Mouse (Mus musculus) spleen, adult 2 months (tissue): ENCODE measurements around the gene Zfhx3.

ENCODE experiments used
- CTCF ChIP-seq: fragments of 200-500 bp; IDR thresholded peaks from 2 replicates; pipeline ENCODE4 v1.5.1; 2011; ENCODE audit warnings: mild to moderate bottlenecking, inconsistent platforms; ENCODE audit not compliant: insufficient read depth, insufficient read length, insufficient replicate concordance; ENCODE audit errors: extremely low read depth
- POLR2A ChIP-seq: fragments of 200-500 bp; IDR thresholded peaks from 2 replicates; pipeline ENCODE4 v1.6.1; 2011; ENCODE audit warnings: low read depth, low read length, inconsistent platforms

GRCm38 (mm10) chr8:108022404-108022803, 80.0 kb downstream of the Zfhx3 start:
- no peak for TF ChIP-seq CTCF
- no peak for TF ChIP-seq POLR2A
